Mouse (Mus musculus) embryonic stem cell, embryonic (primary cell): ENCODE data around the gene Fuca1.

Source experiments
- CTCF ChIA-PET, 4 experiments: fragments of 300-600 bp in 2 of 4; fragments of 350-600 bp in 2 of 4; sonication (Branson Sonifier 250); formaldehyde crosslinking; loops; one replicate each; lab custom pipeline; 2022; ENCODE audit warnings: inconsistent platforms in 2 of 4; lab: Charles Lee
- POLR2A ChIA-PET, 4 experiments: fragments of 300-600 bp in 2 of 4; fragments of 350-600 bp in 2 of 4; sonication (Branson Sonifier 250); formaldehyde crosslinking; loops; one replicate each; lab custom pipeline; 2022; ENCODE audit warnings: antibody characterized with exemption in 4 of 4, inconsistent platforms in 1 of 4; lab: Charles Lee

Gene Fuca1

DNA sequence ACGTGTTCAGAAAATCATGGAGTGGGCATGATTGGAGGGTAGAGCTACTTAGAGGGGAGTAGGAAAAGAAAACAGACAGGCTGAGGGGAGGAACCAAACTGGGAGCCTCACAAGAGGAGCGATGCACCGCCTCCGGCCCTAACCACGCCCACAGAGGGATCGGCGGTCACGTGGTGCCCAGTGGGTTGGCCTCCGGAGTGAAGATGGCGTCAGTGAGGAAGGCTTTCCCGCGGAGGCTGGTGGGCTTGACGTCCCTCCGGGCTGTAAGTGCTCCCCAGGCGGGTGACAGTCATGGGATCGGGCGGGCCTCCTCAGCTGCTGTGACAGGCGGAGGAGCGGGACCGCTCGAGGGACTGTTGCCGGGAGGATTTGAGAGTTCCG, 25.7 kb downstream of the Fuca1 start, which contains the start of gene Hmgcl:
Hmgcl (plus strand) TSS at position 171 of the 381 bp plus-strand sequence.
- ChIA-PET CTCF (interaction anchor here (0.5 to 2.0 kb wide), 15 partner anchors 8 to 1014 kb away, joined by 3 to 6 read pairs (median 4); partner anchors contain the start of gene Fuca1 (in 2 of the 4)), POLR2A (interaction anchor here in 3 of 4 experiments (0.5 to 9.3 kb wide), 38 partner anchors 9 to 507 kb away, joined by 3 to 71 read pairs (median 4); partner anchors contain the start of genes Fuca1 (in 2 of the 3), Gale (in 2 of the 3), Pnrc2 (in 1 of the 3) and Rpl11 (in 1 of the 3))

DNA sequence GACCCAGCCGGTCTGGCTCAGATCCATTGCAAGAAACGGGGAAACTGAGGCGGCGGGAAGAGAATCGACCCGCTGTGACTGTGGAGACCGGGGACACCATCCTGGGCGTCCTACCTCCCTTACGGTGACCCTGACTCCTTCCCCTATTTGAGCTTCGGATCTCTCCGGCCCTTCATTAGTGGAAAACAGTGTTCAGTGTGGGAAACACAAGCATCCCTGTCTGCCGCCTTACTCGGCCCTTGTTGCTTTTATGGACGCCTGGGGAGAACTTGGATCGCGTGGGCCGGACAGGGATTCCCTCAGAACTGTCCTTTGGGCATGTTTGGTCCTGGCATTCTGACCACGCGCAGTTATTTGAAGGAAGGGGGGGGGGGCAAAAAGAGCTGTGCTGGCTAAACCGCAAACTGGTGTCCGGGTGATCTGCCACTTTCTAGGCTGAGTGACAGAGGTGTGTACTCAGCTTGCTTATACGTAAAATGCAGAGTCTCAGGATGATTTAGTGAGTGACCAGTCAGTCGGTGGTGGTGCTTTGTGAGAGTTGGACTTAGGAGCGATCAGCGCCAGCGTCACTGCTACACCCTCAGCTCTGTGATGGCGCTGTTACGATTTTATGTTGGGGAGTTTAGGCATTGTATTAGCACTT, 26.2 kb downstream of the Fuca1 start:
- ChIA-PET POLR2A (interaction anchor here in 3 of 4 experiments (0.5 to 9.3 kb wide), 37 partner anchors 8 to 508 kb away, joined by 3 to 71 read pairs (median 4); partner anchors contain the start of genes Fuca1 (in 2 of the 3), Gale (in 2 of the 3), Pnrc2 (in 1 of the 3) and Rpl11 (in 1 of the 3)), CTCF (interaction anchor here in 3 of 4 experiments (0.6 to 2.0 kb wide), 11 partner anchors 9 to 1015 kb away, joined by 3 to 6 read pairs (median 4); partner anchors contain the start of gene Fuca1 (in 1 of the 3))

DNA sequence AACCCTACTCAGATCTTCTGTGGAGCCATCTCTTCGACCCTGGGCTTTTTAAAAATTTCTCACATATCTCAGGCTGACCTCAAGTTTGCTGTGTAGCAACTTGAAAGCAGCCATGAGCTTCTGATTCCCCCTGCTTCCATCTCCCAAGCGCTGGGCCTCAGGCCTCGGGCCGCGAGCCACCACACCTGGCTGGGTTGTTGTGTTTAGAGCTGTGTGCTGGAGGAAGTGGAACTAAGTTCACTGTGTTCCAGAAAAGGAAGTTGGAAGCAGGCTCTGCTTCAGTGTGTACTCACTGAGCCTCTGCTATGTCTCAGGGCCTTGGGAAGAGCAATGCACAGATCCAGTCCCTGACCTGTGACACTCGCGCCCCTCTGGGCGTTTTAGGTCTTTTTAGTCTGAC, 27.6 kb downstream of the Fuca1 start:
- ChIA-PET CTCF (interaction anchor here in 3 of 4 experiments (0.5 to 1.6 kb wide), 6 partner anchors 8 to 32 kb away, joined by 3 to 6 read pairs (median 4); partner anchors contain the start of gene Fuca1 (in 1 of the 3)), POLR2A (interaction anchor here in 3 of 4 experiments (0.5 to 9.3 kb wide), 6 partner anchors 10 to 80 kb away, joined by 3 to 71 read pairs (median 6); partner anchors contain the start of gene Gale (in 1 of the 3))

DNA sequence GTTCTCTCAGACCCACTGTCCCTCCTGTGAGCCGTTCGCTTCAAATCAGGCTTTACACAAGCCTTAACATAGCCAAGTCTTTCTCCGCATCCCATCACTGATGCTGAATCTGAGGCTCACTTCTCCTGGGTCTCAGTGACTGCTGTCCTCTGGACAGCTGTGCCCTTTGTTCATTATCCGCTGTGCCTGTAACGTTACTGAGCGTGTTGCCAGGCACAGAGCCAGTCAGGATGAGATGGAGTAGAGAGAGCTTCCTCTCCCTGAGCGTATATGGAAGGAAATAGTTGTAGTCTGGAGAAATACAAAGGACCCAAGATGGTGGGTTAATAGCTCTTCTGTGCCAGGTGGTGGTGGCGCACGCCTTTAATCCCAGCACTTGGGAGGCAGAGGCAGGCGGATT, 28.9 kb downstream of the Fuca1 start:
- ChIA-PET POLR2A (interaction anchor here in 3 of 4 experiments (0.7 to 9.3 kb wide), 6 partner anchors 9 to 54 kb away, joined by 3 to 71 read pairs (median 4); partner anchors contain the start of genes Gale (in 2 of the 3), Cnr2 (in 1 of the 3) and Fuca1 (in 1 of the 3)), CTCF (interaction anchor here in 3 of 4 experiments (1.0 to 2.2 kb wide), 4 partner anchors 29 to 240 kb away, joined by 3 to 5 read pairs (median 3); partner anchors contain the start of gene Fuca1 (in 3 of the 3))

DNA sequence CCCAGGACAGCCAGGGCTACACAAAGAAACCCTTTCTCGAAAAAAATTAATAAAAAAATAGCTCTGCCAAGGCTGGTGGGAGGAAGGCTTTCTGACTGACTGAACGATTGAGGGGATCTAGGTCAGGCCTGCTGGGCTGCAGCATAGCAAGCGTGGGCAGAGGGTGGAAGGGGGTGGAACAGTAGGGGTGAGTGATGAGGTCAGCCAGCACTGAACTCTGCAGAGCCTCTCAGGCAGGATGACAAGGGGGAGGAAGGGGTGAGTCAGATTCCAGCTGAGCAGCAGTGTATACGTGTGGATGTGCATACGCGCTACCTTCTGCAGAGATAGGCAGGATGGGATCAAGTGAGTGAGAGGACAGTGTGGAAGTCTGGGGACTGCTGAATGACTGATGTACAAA, 29.4 kb downstream of the Fuca1 start:
- POLR2A ChIA-PET, result interaction anchor here in 3 of 4 experiments (0.6 to 9.3 kb wide), 7 partner anchors 9 to 101 kb away, joined by 3 to 71 read pairs (median 3); partner anchors contain the start of genes Gale (in 2 of the 3), Cnr2 (in 1 of the 3) and Fuca1 (in 1 of the 3)
- CTCF ChIA-PET, result interaction anchor here in 3 of 4 experiments (1.0 to 2.2 kb wide), 4 partner anchors 11 to 241 kb away, joined by 3 to 5 read pairs (median 3); partner anchors contain the start of gene Fuca1 (in 2 of the 3)

DNA sequence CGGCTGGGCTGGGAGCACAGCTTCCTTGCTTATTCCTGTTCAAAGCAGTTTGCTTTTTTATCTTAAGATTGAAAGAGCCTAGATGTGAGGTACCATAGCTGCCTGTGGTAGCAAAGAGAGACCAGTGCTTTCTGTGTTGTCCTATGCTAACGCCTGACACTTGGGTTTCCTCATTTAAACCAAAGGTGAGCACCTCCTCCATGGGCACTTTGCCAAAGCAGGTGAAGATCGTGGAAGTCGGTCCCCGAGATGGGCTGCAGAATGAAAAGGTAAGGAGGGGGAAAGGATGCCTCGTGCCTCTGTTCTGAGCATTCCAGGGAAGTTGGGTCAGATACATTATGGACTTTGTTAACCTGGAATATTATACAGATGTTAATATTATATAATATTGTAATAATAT, 29.8 kb downstream of the Fuca1 start:
- ChIA-PET CTCF (interaction anchor here in 2 of 4 experiments (0.6 to 2.2 kb wide), 4 partner anchors 11 to 241 kb away, joined by 3 to 5 read pairs (median 3); partner anchors contain the start of gene Fuca1 (in 1 of the 2)), POLR2A (interaction anchor here in 3 of 4 experiments (0.6 to 9.3 kb wide), 7 partner anchors 8 to 101 kb away, joined by 3 to 71 read pairs (median 3); partner anchors contain the start of genes Gale (in 2 of the 3), Cnr2 (in 1 of the 3) and Fuca1 (in 1 of the 3))

DNA sequence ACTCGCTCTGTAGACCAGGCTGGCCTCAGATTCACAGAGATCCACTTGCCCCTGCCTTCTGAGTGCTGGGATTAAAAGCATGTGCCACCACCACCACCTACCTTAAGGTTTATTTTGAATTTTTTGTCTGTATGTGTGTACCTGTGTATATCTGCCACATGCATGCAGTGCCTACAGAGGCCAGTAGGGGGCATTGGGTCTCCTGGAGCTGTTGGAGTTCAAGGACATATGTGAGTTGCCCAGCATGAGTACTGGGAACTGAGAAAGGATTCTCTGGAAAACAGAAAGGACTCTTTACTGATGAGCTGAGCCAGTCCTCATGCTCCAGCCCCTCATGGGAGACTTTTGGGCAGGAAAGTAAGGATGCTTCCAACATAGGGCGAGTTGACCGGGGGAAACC, 31.0 kb downstream of the Fuca1 start:
- POLR2A ChIA-PET, result interaction anchor here in 3 of 4 experiments (0.5 to 1.5 kb wide), 11 partner anchors 12 to 109 kb away, joined by 3 to 10 read pairs (median 3); partner anchors contain the start of genes Rpl11 (in 2 of the 3) and Gale (in 1 of the 3)
- CTCF ChIA-PET, result interaction anchor here in 3 of 4 experiments (0.6 to 1.7 kb wide), 15 partner anchors 9 to 290 kb away, joined by 3 to 15 read pairs (median 3); partner anchors contain the start of genes Fuca1 (in 2 of the 3), Gale (in 2 of the 3) and Pithd1 (in 1 of the 3)

DNA sequence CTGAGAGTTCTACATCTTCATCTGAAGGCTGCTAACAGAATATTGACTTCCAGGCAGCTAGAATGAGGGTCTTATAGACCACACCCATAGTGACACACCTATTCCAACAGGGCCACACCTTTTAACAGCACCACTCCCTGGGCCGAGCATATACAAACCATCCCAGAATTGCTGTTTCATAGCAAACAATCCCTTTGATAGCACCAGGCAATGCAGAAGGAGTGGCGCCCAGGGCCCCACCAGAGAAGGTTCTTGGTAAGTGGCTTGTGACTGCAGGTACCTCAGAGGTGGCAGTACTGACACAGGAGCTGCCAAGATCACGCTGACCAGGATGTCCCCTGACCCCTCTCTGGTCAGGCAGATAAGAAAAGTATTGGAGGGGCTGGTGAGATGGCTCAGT, 32.6 kb downstream of the Fuca1 start:
- CTCF ChIA-PET, result interaction anchor here in 3 of 4 experiments (0.5 to 1.7 kb wide), 13 partner anchors 10 to 446 kb away, joined by 3 to 9 read pairs (median 4); partner anchors contain the start of gene Gale (in 2 of the 3)

DNA sequence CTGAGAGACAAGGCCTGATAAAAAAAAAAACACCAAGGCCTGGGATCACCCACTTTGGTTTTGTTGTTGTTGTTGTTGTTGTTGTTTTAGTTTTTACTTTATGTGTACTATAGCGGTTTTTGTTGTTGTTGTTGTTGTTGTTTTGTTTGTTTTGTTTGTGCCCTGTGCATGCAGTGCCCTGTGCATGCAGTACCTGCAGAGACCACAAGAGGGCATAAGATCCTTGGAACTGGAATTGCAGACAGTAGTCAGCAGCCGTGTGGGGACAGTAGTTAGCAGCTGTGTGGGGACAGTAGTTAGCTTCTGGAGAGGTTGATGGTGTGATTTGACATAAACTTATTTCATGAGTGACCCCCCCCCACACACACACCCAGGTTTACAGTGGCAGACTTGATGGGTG, 33.7 kb downstream of the Fuca1 start:
- ChIA-PET CTCF (interaction anchor here (0.5 to 1.7 kb wide), 22 partner anchors 8 to 637 kb away, joined by 3 to 9 read pairs (median 3); partner anchors contain the start of genes Gale (in 2 of the 4) and Hmgcl (in 2 of the 4)), POLR2A (interaction anchor here in 3 of 4 experiments (0.8 to 1.8 kb wide), 16 partner anchors 8 to 223 kb away, joined by 3 to 9 read pairs (median 4); partner anchors contain the start of genes Gale (in 2 of the 3), Rpl11 (in 2 of the 3), Hmgcl (in 1 of the 3) and Pnrc2 (in 1 of the 3))

More for the DNA sequence above, 32.6 kb downstream of the Fuca1 start:
- POLR2A ChIA-PET, result interaction anchor here in 2 of 4 experiments (0.6 to 1.7 kb wide), 9 partner anchors 10 to 1666 kb away, joined by 3 to 7 read pairs (median 4); partner anchors contain the start of genes Gale (in 2 of the 2), Pdik1l (in 1 of the 2), Pnrc2 (in 1 of the 2) and Tcea3 (in 1 of the 2)

DNA sequence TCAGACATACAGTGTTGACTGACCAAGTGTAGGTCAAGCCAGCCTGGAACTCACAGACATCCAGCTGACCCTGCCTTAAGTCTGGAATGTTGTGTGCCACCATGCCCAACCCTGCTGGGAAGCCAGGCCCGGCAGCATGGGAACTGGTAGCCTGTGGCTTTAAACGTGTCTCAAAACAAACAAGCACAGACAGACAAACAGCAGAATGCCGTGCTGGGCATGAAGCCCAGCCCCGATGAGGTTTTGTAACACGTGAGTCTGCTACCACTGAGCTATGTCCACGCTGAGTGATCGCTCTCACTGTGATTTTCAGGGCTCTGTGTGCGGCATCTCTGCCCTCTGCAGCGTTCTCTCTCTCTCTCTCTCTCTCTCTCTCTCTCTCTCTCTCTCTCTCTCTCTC, 35.4 kb downstream of the Fuca1 start:
- POLR2A ChIA-PET, result interaction anchor here in 3 of 4 experiments (0.6 to 2.2 kb wide), 8 partner anchors 10 to 259 kb away, joined by 3 to 9 read pairs (median 4); partner anchors contain the start of genes Hmgcl (in 2 of the 3), Pithd1 (in 1 of the 3) and Rpl11 (in 1 of the 3)
- CTCF ChIA-PET, result interaction anchor here (0.5 to 1.8 kb wide), 6 partner anchors 9 to 70 kb away, joined by 3 to 7 read pairs (median 4); no protein-coding TSS in a partner anchor

DNA sequence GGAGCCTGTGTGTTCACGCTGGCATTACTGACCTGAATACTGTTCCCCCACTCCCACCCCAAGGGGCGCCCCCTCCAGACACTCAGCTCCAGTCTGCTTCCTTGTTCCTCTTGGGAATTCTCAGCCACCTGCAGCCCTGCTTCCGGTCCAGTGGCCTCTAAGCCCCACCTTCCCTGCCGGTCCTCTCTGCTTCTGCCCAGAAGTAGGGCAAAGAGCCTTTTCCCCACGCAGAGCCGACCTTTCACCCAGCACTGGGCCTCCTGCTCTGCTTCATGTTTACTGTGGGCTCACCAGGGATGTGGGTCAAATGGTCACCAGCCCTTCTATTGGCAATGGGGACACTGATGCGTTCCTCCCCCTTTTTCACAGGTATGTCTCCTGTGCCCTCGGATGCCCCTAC, 37.8 kb downstream of the Fuca1 start:
- ChIA-PET CTCF (interaction anchor here in 3 of 4 experiments (0.5 to 1.7 kb wide), 7 partner anchors 69 to 1679 kb away, joined by 3 to 14 read pairs (median 3); partner anchors contain the start of genes Nipal3 (in 1 of the 3) and Stpg1 (in 1 of the 3)), POLR2A (interaction anchor here in 2 of 4 experiments (0.7 to 8.8 kb wide), 9 partner anchors 9 to 102 kb away, joined by 3 to 71 read pairs (median 4); partner anchors contain the start of genes Hmgcl (in 1 of the 2), Rpl11 (in 1 of the 2) and Srsf10 (in 1 of the 2))

DNA sequence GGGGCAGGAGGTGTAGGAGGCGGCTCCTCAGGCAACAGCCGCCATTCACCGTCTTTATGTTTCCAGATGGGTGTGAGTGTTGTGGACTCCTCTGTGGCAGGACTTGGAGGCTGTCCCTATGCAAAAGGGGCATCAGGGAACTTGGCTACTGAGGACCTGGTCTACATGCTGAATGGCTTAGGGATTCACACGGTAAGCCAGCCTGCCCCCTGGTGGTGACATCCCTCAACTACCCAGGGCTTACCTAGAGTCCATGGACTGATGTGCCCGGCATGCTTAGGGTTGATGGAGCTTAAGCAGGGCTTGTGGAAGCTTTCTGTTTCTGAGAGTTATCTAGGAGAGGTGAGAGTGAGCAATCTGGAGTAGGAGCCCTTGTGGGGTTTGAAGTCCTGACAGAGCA, 40.2 kb downstream of the Fuca1 start:
- ChIA-PET POLR2A (interaction anchor here in 3 of 4 experiments (0.6 to 8.8 kb wide), 11 partner anchors 11 to 163 kb away, joined by 3 to 71 read pairs (median 3); partner anchors contain the start of genes Pithd1 (in 3 of the 3), Hmgcl (in 2 of the 3), Lypla2 (in 2 of the 3) and Rpl11 (in 2 of the 3)), CTCF (interaction anchor here (0.6 to 2.9 kb wide), 28 partner anchors 8 to 303 kb away, joined by 3 to 15 read pairs (median 3); partner anchors contain the start of genes Hmgcl (in 1 of the 4), Lypla2 (in 1 of the 4) and Rpl11 (in 1 of the 4))

DNA sequence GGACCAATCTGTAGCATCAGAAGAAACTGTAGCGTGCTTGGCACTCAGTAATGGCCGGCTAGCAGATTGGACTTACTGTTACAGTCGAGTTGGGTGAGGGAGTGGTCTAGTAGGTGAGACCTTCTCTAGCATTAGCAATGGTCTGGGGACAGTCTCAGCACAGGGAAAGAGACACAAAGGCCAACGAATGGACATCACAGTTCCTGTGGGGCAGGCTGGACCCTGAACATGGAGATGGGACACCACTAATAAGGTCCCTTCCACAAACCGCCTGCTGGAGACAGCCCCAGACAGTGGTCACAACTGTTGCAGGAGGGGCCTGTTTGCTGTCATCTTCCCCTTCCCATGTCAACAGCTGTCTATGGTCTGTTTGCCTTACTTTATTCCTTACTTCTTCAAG, 41.2 kb downstream of the Fuca1 start:
- ChIA-PET POLR2A (interaction anchor here in 2 of 4 experiments (1.1 to 8.8 kb wide), 8 partner anchors 11 to 92 kb away, joined by 3 to 71 read pairs (median 20); partner anchors contain the start of genes Lypla2 (in 2 of the 2), Rpl11 (in 2 of the 2), Hmgcl (in 1 of the 2) and Pithd1 (in 1 of the 2)), CTCF (interaction anchor here in 2 of 4 experiments (1.2 to 2.9 kb wide), 4 partner anchors 10 to 253 kb away, joined by 3 to 15 read pairs (median 6); no protein-coding TSS in a partner anchor)

DNA sequence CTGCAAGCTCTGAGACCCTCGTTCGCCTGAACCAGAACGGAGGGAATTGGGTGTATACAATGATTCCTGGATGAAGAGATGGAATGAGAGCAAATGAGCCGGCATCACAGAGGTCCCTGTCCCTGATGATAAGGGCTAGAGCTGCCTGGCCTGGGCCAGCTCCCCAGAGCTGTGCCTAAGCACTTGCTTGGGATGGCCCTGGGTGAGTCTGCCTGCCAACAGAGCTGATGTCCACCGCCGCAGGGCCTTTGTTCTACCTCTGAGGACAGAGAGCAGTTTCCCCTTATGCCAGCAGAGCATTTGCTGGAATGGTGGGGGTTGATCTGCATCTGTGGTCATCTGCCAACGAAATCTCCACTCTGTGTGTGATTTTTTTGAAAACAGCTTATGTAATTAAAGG, 41.7 kb downstream of the Fuca1 start:
- POLR2A ChIA-PET, result interaction anchor here in 3 of 4 experiments (0.6 to 8.8 kb wide), 21 partner anchors 9 to 227 kb away, joined by 3 to 71 read pairs (median 6); partner anchors contain the start of genes Hmgcl (in 2 of the 3), Lypla2 (in 2 of the 3), Pithd1 (in 2 of the 3) and Rpl11 (in 2 of the 3)
- CTCF ChIA-PET, result interaction anchor here in 2 of 4 experiments (1.2 to 2.9 kb wide), 5 partner anchors 8 to 253 kb away, joined by 3 to 15 read pairs (median 6); partner anchors contain the start of gene Pithd1 (in 1 of the 2)

DNA sequence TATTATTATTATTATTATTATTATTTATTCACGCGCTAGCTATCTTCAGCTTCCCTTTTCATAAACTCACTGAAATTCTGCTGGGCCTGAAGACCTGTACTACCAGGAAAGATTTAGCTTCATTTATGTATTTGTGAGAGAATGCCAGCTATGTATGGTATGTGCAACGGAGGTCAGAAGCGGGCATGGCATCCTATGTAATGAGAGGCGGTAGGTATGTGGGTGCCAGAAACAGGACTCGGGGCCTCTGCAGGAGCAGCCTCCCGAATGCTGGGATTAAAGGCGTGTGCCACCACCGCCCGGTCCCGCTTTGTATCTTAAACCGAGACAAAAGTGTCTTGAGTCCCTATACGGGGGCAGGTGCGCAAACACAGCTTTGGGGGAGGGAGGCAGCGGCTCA, 42.4 kb downstream of the Fuca1 start:
- POLR2A ChIA-PET, result interaction anchor here (0.6 to 8.8 kb wide), 37 partner anchors 9 to 284 kb away, joined by 3 to 71 read pairs (median 5); partner anchors contain the start of genes Lypla2 (in 4 of the 4), Rpl11 (in 3 of the 4), Hmgcl (in 2 of the 4) and Pithd1 (in 2 of the 4)
- CTCF ChIA-PET, result interaction anchor here in 3 of 4 experiments (0.6 to 2.2 kb wide), 10 partner anchors 9 to 1714 kb away, joined by 3 to 10 read pairs (median 5); partner anchors contain the start of genes Fuca1 (in 1 of the 3) and Pithd1 (in 1 of the 3)
